Mouse (Mus musculus): ENCODE results near the gene Tmem145.

GRCm38 (mm10) chr7:25303003-25303684 is 2.8 kb upstream of the Tmem145 start:
- TF ChIP-seq CTCF (IDR thresholded peaks at IDR 0.05; ENCODE audit: borderline replicate concordance, extremely low read depth, insufficient read depth, insufficient read length) = no peak
- TF ChIP-seq POLR2A (IDR thresholded peaks at IDR 0.05; ENCODE audit: borderline replicate concordance, extremely low read depth, insufficient read depth, insufficient read length, poor library complexity, severe bottlenecking) = no peak

Data from brain, embryonic 14.5 days (tissue).